Mouse (Mus musculus) CH12.LX (cell line): ENCODE results near the gene Itgb3bp. TPM values are rescaled to one million over a fixed set of nuclear protein-coding genes. Genes with fewer than 3 reads are reported as not detected.

Experiments used
- DNase-seq: peaks from one replicate; pipeline ENCODE4 v3.0.0-alpha.2; 2013; ENCODE audit errors: extremely low read depth
- H3K27ac ChIP-seq: 2 replicates; pipeline ENCODE4 v1.5.1; 2012; ENCODE audit warnings: low read depth, mild to moderate bottlenecking, control low read depth, moderate library complexity; ENCODE audit not compliant: insufficient read depth
- H3K27me3 ChIP-seq: replicated peaks from 2 replicates; pipeline ENCODE3; 2012; ENCODE audit warnings: inconsistent platforms
- H3K36me3 ChIP-seq, 2 experiments: replicated peaks in 1 of 2; 2 replicates each; pipeline versions ENCODE3 to v1.6.1; 2012; ENCODE audit warnings: inconsistent platforms in 1 of 2, low read length in 1 of 2, mild to moderate bottlenecking in 1 of 2, mixed read lengths in 1 of 2, moderate library complexity in 1 of 2; ENCODE audit not compliant: control insufficient read depth in 1 of 2, insufficient read depth in 1 of 2
- H3K4me1 ChIP-seq, 2 experiments: 2 replicates each; pipeline ENCODE4 v1.6.1; 2012; ENCODE audit warnings: inconsistent platforms in 1 of 2, moderate library complexity in 1 of 2; ENCODE audit not compliant: insufficient read depth in 2 of 2, control insufficient read depth in 1 of 2
- H3K4me2 ChIP-seq: 2 replicates; pipeline ENCODE4 v1.6.1; 2012; ENCODE audit warnings: low read depth, mild to moderate bottlenecking, control low read depth; ENCODE audit not compliant: poor library complexity, insufficient read depth, severe bottlenecking
- H3K4me3 ChIP-seq, 3 experiments: fragments of 150-350 bp in 1 of 3; sonication (generic) in 1 of 3; replicated peaks in 1 of 3; 2 replicates each; pipeline versions ENCODE3 to v1.5.1; 2011 to 2012; ENCODE audit warnings: low read depth in 2 of 3, low read length in 2 of 3, mild to moderate bottlenecking in 2 of 3, moderate library complexity in 2 of 3, control low read depth in 1 of 3, improper control_type of control experiment in 1 of 3, inconsistent platforms in 1 of 3, mixed read lengths in 1 of 3; ENCODE audit not compliant: poor library complexity in 1 of 3
- H3K79me2 ChIP-seq: replicated peaks from 2 replicates; pipeline ENCODE4 v1.6.1; 2012; ENCODE audit warnings: mild to moderate bottlenecking, moderate library complexity; ENCODE audit not compliant: control insufficient read depth, poor library complexity, insufficient read depth, severe bottlenecking; ENCODE audit errors: extremely low read depth
- H3K9ac ChIP-seq: 2 replicates; pipeline ENCODE4 v1.6.1; 2012; ENCODE audit warnings: low read depth, mild to moderate bottlenecking, control low read depth, moderate library complexity; ENCODE audit not compliant: insufficient read depth
- H3K9me3 ChIP-seq: replicated peaks from 2 replicates; pipeline ENCODE3; 2012; ENCODE audit warnings: low read length, inconsistent platforms, mixed read lengths
- BHLHE40 ChIP-seq: IDR thresholded peaks from 2 replicates; pipeline ENCODE4 v1.6.1; 2011; ENCODE audit warnings: mild to moderate bottlenecking, low read depth, low read length, improper control_type of control experiment
- CHD1 ChIP-seq: IDR thresholded peaks from 2 replicates; pipeline ENCODE4 v1.6.1; 2012; ENCODE audit warnings: low read depth, low read length, improper control_type of control experiment, inconsistent platforms
- CHD2 ChIP-seq: IDR thresholded peaks from 2 replicates; pipeline ENCODE4 v1.6.1; 2011; ENCODE audit warnings: low read length, improper control_type of control experiment
- CTCF ChIP-seq, 2 experiments: IDR thresholded peaks in 1 of 2; conservative IDR thresholded peaks in 1 of 2; 2 replicates each; pipeline ENCODE4 v1.5.1; 2011 to 2012; ENCODE audit warnings: low read depth in 2 of 2, low read length in 2 of 2, improper control_type of control experiment in 1 of 2, inconsistent platforms in 1 of 2, mild to moderate bottlenecking in 1 of 2, moderate library complexity in 1 of 2
- ELF1 ChIP-seq: IDR thresholded peaks from 2 replicates; pipeline ENCODE4 v1.6.1; 2014; ENCODE audit warnings: low read depth, mild to moderate bottlenecking, inconsistent platforms, low read length, improper control_type of control experiment
- EP300 ChIP-seq: IDR thresholded peaks from 2 replicates; pipeline ENCODE4 v1.6.1; 2011; ENCODE audit warnings: low read length, improper control_type of control experiment
- ETS1 ChIP-seq: conservative IDR thresholded peaks from 2 replicates; pipeline ENCODE4 v1.6.1; 2012; ENCODE audit warnings: low read depth, mild to moderate bottlenecking, inconsistent platforms, low read length, improper control_type of control experiment, moderate library complexity
- IRF4 ChIP-seq: IDR thresholded peaks from 2 replicates; pipeline ENCODE4 v1.6.1; 2014; ENCODE audit warnings: low read depth, mild to moderate bottlenecking, inconsistent platforms, low read length, improper control_type of control experiment
- JUN ChIP-seq: IDR thresholded peaks from 2 replicates; pipeline ENCODE4 v1.6.1; 2011; ENCODE audit warnings: low read depth, mild to moderate bottlenecking, low read length, improper control_type of control experiment, moderate library complexity; ENCODE audit not compliant: insufficient read depth
- MAFK ChIP-seq: IDR thresholded peaks from 2 replicates; pipeline ENCODE4 v1.6.1; 2011; ENCODE audit warnings: low read length, improper control_type of control experiment; ENCODE audit not compliant: insufficient replicate concordance
- MAX ChIP-seq: IDR thresholded peaks from 2 replicates; pipeline ENCODE4 v1.6.1; 2011; ENCODE audit warnings: low read length, improper control_type of control experiment
- MAZ ChIP-seq: IDR thresholded peaks from 2 replicates; pipeline ENCODE4 v1.6.1; 2012; ENCODE audit warnings: low read depth, mild to moderate bottlenecking, inconsistent platforms, low read length, improper control_type of control experiment, moderate library complexity
- MEF2A ChIP-seq: IDR thresholded peaks from 2 replicates; pipeline ENCODE4 v1.6.1; 2014; ENCODE audit warnings: low read depth, mild to moderate bottlenecking, inconsistent platforms, low read length, improper control_type of control experiment, borderline replicate concordance
- MXI1 ChIP-seq: IDR thresholded peaks from 2 replicates; pipeline ENCODE4 v1.6.1; 2011; ENCODE audit warnings: mild to moderate bottlenecking, low read depth, low read length, improper control_type of control experiment
- PAX5 ChIP-seq: IDR thresholded peaks from 2 replicates; pipeline ENCODE4 v1.6.1; 2012; ENCODE audit warnings: low read length, inconsistent platforms, mixed read lengths
- POLR2A ChIP-seq: IDR thresholded peaks from 2 replicates; pipeline ENCODE4 v1.6.1; 2011; ENCODE audit warnings: low read depth, mild to moderate bottlenecking, improper control_type of control experiment, low read length
- RAD21 ChIP-seq: IDR thresholded peaks from 2 replicates; pipeline ENCODE4 v1.6.1; 2011; ENCODE audit warnings: low read depth, mild to moderate bottlenecking, low read length, improper control_type of control experiment, moderate library complexity
- SMC3 ChIP-seq: IDR thresholded peaks from 2 replicates; pipeline ENCODE4 v1.6.1; 2011; ENCODE audit warnings: low read depth, low read length, improper control_type of control experiment
- ZC3H11A ChIP-seq: IDR thresholded peaks from 2 replicates; pipeline ENCODE4 v1.6.1; 2012; ENCODE audit warnings: low read depth, mild to moderate bottlenecking, inconsistent platforms, low read length, improper control_type of control experiment
- ZMIZ1 ChIP-seq: IDR thresholded peaks from 2 replicates; pipeline ENCODE4 v1.6.1; 2012; ENCODE audit warnings: low read depth, mild to moderate bottlenecking, inconsistent platforms, low read length, improper control_type of control experiment
- ZNF384 ChIP-seq: IDR thresholded peaks from 2 replicates; pipeline ENCODE4 v1.6.1; 2012; ENCODE audit warnings: low read depth, low read length, improper control_type of control experiment, inconsistent platforms
- dilution Hi-C: fragments of 300-500 bp; cut with MboI; formaldehyde crosslinking; loops from 2 replicates; pipeline ENCODE4 v1.14.3; 2020; ENCODE audit warnings: low sequenced_read_pairs; ENCODE audit not compliant: extremely low pct_unique_long_range_greater_than_20kb, extremely low pct_ligation_motif_present
- in situ Hi-C: fragments of 300-500 bp; cut with MboI; formaldehyde crosslinking; loops from 3 replicates; pipeline ENCODE4 v1.14.3; 2019; ENCODE audit warnings: low sequenced_read_pairs, low pct_ligation_motif_present, low pct_unique_long_range_greater_than_20kb, mixed read lengths
- polyA plus RNA-seq: library from polyadenylated mRNA; unstranded; fragments of >175 nt; gene quantifications from 2 replicates; pipeline ENCODE4 v1.2.1, GENCODE M21; 2012; ENCODE audit warnings: low read depth; ENCODE audit not compliant: insufficient read length
- total RNA-seq, 2 experiments: library from RNA; depleted of rRNA; stranded (reverse); fragments of 300-350 nt in 1 of 2; fragments of >200 nt in 1 of 2; gene quantifications; 2 replicates each; pipeline ENCODE4 v1.2.3; 2012 to 2014

The Itgb3bp gene
- total and polyA plus RNA-seq, 3 experiments = 9.9 to 29.1 (median 22.0) TPM

GRCm38 (mm10) chr4:99816697-99817460 lies 112.7 kb downstream of the Itgb3bp start:
- Histone ChIP-seq H3K9ac (no peak overlapping the region), H3K9me3 (no peaks in the 10 kb centered on the region), H3K27me3 (no peaks in the 10 kb centered on the region), H3K4me2 (no peak overlapping the region), H3K4me1 (peaks cover 0 to 6% of the 10 kb centered on the region in 2 experiments; a peak in 1 of 4 replicates), H3K36me3 (peaks cover 0 to 16% of the 10 kb centered on the region in 2 experiments), H3K79me2 (no peaks in the 10 kb centered on the region), H3K4me3 (no peak overlapping the region), H3K27ac (no peak overlapping the region)
- TF ChIP-seq CHD2 (no peak), PAX5 (no peak), ELF1 (no peak), SMC3 (no peak), ZNF384 (no peak), MAX (no peak), JUN (no peak), BHLHE40 (no peak), MEF2A (no peak), POLR2A (no peak), MAFK (no peak), CTCF (conservative IDR thresholded peaks at IDR 0.05 in 1 of 2, IDR thresholded peaks at IDR 0.05 in 1 of 2; ENCODE audit: low read depth in 2 of 2, low read length in 2 of 2) (no peak), EP300 (no peak), RAD21 (no peak), MXI1 (no peak), ETS1 (no peak), IRF4 (no peak), ZMIZ1 (no peak), MAZ (no peak), CHD1 (no peak)
- dilution Hi-C loops = no loop called here
- in situ Hi-C loops = no loop called here
- no peak for DNase-seq

GRCm38 (mm10) chr4:99792365-99792764 lies 137.2 kb downstream of the Itgb3bp start:
- no peaks in the 10 kb centered on the region for H3K9me3 ChIP-seq
- peaks cover 3 to 11% of the 10 kb centered on the region in 2 experiments for H3K36me3 ChIP-seq
- no peaks in the 10 kb centered on the region for H3K4me1 ChIP-seq
- TF ChIP-seq ZC3H11A (no peak), MAFK (no peak)
- TF ChIP-seq, all 38 proteins: peak for 0
- DNase-seq = no peak
- dilution Hi-C loops (no loop called here), in situ Hi-C loops (no loop called here)
- H3K79me2 ChIP-seq = no peaks in the 10 kb centered on the region
- H3K9ac ChIP-seq = no peak overlapping the region
- H3K4me2 ChIP-seq = no peak overlapping the region
- no peak overlapping the region for H3K27ac ChIP-seq
- no peak overlapping the region for H3K4me3 ChIP-seq
- H3K27me3 ChIP-seq = no peaks in the 10 kb centered on the region
